Mouse (Mus musculus): ENCODE data around the gene Lrp6.

Lrp6 gene

DNA sequence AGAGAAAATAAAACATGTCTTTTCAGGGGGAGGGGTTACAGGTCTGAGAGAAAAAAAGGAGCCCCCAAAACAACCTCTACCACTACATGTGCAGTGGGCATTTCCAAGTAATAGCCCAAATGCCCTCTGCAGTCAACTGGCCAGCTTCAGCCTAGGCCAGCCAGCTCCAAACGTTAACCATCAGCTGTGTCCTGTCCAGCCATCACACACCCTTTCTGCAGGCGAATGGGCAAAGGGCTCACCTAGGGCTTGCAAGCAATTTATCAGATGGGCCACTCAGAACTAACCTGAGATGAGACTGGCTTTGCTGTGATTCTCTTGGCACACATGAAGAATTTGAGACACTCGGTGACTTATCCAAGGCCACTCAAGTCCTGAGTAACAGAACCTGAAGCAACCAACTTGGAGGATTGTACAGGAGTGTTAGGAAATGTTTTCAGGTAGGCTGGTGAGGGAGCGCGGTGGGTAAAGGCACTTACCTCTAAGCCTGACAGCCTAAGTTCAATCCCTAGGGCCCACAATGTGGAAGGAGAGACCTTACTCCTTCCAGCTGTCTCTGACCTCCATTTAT, 1.3 kb upstream of the Lrp6 start:
- no peak for DNase-seq

- DNase-seq = peak; percentile 30
These were observed 432 bp downstream of the Lrp6 start for GRCm38 (mm10) chr6:134566248-134566817.

DNA sequence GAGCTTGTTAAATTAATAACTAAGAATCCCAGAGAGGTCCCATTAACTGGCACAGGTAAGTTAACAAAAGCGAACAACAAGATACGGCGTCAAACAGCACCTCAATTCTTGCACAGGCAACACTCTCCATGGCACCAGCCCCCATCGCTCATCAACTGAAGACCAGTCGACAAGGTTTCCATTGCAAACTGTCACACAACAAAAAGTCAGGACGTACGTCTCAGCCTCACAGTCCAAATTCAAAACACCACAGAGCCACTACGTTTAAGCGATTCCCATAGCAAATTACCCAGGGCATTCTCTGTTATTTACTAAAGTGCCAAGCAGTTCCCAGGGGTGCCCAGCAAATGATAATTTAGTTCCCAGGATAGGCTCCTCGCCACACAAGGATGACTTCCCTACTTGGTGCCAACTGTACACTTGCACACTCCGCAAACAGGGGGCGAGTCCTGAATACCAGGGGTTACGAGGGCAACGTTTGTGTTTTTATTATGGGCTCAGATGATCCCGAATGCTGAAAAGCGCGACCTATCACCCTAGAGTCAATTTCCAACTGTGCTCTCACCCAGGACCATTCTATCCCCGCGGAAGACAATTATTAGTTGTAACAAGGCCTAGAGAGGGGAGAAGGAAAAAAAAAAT, 1.0 kb downstream of the Lrp6 start:
- DNase-seq = peak; percentile 61

DNA sequence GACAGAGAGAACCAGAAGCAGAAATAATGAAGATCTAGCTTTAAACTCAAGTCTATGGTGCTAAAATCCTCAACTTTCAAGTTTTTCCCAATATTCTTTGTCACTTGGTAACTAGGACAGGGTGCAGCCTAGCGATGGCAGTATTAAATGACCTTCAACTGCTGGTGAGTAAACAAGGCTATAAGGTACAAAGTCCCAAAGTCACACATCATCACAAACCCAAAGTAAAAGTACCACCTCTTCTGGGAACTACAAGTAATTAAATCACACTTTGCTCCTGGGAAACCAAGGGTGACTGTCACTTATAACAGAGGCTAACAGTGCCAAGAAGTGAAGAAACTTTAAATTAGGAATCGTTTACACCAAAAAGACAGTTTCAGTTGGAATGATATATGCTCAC, 2.2 kb downstream of the Lrp6 start:
- DNase-seq = no peak

DNA sequence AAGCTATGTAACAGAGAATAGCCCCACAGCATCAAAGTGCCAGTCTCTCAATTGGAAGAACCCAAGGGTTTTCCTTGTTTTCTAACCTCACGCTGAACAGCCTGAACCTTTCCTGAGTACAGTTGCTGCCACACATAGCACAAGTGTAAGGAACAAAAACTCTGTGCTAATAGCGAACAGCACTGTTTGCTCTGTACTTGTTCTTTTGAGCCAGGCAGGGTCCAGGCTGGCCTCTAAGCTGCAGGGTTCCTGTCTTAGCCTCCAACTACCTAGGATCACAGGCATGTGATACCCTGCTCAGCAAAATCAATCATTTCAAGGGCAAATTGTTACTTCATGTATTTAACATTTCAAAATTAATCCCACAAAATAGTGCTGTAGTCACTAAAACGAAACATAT, 7.1 kb downstream of the Lrp6 start:
- no peak for DNase-seq

DNA sequence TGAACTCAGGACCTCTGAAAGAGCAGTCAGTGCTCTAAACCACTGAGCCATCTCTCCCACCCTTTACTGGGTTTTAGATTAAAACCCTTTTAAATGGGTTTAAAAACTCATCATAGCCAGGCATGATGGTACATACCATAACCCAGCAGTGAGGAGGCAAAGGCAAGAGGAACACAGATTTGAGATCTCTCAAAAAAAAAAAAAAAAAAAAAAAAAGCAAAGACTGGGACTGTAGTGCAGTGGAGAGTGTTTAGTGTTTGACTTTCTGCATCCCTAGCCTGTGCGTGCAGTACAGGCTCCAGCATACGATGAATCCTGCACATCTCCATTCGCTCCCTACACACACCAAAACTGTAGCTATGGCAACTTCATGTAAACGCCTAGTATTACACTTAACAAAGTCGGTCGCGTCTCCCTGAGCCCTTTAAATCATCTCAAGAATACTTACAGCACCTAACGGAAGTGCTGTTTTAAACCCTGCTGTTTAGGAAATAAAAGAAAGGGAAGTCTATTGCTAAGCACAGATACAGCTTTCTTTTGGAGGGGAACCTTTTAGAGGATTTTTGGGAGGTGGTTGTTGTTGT, 8.1 kb downstream of the Lrp6 start:
- DNase-seq = no peak

- no peak for DNase-seq
These were observed 9.7 kb downstream of the Lrp6 start for GRCm38 (mm10) chr6:134557043-134557442.

- no peak for DNase-seq
These were observed 10.4 kb downstream of the Lrp6 start for GRCm38 (mm10) chr6:134556185-134556950.

DNA sequence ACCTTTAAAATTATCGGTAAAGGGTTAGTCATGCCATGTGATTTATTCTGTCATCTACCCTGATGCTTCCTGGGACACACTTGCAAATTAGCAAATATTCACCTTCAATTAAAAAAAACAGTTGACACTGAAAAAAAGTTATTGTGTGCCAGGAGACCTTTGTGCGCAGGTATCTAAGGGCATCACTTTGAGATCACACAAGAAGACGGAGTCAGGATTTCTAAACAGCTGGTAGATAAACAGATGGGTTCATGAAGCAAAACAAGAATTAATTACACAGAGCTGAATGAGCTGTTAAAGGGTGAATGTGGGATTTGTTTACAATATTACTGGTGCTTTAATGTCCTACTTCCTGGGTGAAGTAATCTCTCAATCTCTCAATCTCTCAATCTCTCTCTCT, 11.6 kb downstream of the Lrp6 start:
- DNase-seq = no peak

DNA sequence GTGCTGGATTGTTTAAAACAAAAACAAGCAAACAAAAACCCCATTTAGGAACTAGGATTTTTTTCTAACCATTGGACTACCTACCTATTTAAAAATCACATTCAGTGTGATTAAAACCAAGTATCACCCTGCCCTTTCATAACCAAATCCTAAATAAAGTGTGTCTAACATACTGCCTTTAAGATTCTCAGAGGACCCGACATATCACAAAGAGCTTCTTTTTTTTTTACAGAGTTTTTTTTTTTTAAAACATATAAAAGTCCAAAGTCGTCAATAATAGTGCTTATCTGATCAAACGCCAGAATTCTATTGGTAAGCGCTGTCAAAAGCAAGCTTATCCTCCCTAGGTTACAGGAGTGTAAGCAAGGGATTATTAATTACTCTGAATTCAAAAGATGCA, 12.5 kb downstream of the Lrp6 start:
- DNase-seq = no peak

DNA sequence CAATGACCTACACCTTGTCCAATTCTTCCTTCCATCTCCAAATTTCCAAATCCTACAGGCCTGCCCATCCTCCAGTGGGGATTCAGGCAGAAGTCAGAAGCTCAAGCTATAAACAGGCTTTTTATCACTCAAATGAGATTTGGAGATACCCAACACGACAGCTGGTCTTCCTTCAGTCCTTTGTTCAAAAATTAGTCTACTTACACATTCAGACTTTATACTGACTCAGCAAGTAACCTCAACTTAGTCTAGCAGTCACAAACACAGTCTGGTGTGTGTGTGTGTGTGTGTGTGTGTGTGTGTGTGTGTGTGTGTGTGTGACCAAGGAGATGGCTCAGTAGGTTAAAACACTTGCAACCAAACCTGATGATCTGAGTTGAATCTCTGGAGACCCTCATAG, 15.8 kb downstream of the Lrp6 start:
- DNase-seq = no peak

GRCm38 (mm10) chr6:134550396-134550795, 16.4 kb downstream of the Lrp6 start:
- no peak for DNase-seq

- no peak for DNase-seq
These were observed 21.9 kb downstream of the Lrp6 start for GRCm38 (mm10) chr6:134544843-134545242.

- no peak for DNase-seq
These were observed 22.7 kb downstream of the Lrp6 start for GRCm38 (mm10) chr6:134544093-134544492.

- no peak for DNase-seq
These were observed 23.2 kb downstream of the Lrp6 start for GRCm38 (mm10) chr6:134543607-134544006.

DNA sequence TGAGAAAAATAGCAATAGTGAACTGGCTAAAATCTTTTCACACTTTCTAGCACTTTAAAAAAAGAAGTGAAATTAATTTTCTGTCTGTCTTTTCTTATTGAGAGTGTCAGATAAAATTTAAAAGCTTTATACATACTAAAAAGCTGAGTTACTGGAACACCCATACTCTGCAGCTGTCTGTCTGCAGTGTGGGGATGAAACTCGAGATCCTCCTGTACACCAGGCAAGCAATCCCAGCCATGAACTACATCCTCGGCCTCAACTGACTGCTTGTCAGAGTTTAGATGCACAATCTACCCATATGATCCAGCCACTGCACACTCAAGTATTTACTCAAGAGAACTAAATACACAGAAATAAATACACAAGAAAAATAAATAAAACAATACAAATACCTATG, 24.4 kb downstream of the Lrp6 start:
- no peak for DNase-seq

- no peak for DNase-seq
These were observed 26.6 kb downstream of the Lrp6 start for GRCm38 (mm10) chr6:134540161-134540560.

DNA sequence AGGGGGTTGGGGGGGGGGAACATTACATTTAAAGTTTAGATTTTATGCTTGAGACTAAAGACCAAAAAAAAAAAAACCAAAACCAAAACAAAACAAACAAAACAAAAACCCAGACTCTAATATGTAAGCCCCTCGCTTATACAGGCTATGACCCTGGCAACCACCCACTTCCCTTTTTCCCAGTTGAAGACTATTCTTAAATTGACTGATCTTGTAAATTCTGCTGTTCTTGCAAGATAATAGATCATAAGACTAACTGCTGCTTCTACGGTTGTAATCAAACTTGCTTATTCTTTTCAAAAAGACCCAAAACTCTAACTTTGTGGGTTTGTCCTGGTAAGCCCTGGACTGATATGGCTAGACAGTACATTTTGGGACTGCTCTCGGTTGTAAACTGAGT, 27.3 kb downstream of the Lrp6 start:
- DNase-seq = no peak

GRCm38 (mm10) chr6:134538805-134539204, 28.0 kb downstream of the Lrp6 start:
- no peak for DNase-seq

DNA sequence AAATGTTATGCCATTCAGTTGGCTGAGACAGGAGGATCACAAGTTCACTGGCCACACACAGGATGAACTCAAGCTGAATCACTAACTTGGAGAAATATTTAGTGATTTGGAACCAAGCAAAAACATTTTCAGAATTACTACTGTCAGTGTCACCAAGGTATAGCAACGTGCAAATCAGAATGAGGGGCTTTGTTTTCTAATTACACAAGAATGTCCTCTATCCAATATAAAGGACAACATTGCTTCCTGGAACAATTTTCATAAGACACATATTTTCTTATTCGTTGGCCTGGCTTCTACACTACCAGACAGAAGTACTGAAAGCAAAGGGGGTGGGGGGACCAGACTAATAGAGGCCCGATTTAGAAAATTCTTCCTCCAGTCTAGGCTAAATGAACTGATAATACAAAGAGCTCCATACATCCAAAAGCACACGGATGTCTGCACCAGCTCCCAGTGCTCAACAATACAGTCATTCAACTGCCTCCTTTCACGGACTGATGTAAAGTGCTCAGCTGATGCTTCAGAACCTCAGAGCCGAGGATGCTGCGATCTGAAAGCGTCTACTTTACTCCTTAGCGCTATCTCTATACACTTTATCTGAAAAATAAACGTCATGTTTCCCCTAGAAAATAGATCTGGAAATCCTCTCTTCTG, 29.2 kb downstream of the Lrp6 start:
- DNase-seq = no peak

DNA sequence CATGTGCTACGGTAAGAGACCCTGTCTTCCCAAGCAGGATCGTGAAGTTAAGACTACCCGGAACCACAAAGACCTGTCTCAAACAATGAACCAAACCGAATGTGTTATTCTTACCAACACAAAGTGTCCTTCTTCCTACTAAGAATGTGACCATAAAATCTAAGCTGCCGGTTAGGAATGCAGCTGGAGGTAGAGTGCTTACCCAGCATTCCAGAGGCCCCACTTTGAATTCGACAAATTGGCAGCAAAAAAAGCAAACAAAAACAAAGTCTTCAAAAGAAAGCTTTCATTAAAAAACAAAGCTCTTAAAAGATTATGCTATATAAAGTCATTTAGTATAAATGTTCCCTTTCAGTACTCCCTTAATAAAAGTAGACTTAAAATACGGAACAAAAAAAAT, 31.6 kb downstream of the Lrp6 start:
- DNase-seq = no peak

GRCm38 (mm10) chr6:134533021-134533420, 33.7 kb downstream of the Lrp6 start:
- DNase-seq = no peak

DNA sequence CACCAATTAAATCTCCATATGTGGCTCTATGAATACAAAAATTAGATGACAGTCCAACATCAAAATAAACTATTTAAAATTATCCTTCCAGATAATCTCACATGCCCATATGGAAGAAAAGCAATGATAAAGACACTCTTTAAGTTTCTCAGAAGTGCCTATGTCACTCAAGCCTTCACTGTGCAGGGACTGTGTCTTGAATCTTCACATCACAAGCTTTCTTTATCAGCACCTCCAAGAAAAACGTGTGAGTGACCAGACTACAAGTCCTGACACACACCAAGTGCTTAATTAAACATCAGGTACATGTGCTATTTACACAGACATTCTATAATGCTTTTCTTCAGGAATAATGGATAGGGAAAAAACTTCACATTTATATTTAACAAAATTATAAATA, 34.8 kb downstream of the Lrp6 start:
- no peak for DNase-seq
